Mouse (Mus musculus): Measurements from ENCODE around the gene Celf2. TPM values are rescaled to one million over a fixed set of nuclear protein-coding genes. Genes with fewer than 3 reads are reported as not detected.

The Celf2 gene
- polyA plus RNA-seq, 1 experiment: 68.8 TPM

DNA sequence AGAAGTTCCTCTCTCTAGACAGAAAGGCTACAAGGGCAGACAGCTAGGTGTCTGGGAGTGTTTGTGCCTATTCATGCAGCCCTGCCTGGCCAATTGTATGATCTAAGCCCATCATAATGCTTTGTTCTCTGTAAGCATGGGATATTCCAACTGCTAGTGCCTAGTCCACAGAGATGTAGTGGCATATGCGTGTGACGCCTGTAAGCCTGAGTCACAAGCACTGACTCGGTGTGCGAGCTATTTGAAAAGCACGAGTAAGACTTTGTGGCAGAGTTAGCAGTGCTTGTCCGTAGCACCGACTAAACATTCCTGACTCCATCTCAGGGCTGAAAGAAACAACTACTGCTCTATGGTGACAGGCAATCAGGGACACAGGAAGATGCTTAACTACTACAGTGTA, 960.1 kb downstream of the Celf2 start:
- DNase-seq (ENCODE audit: low read depth): no peak

- DNase-seq (ENCODE audit: low read depth): no peak
Measured at GRCm38 (mm10) chr2:6547139-6547664, 962.2 kb downstream of the Celf2 start.

DNA sequence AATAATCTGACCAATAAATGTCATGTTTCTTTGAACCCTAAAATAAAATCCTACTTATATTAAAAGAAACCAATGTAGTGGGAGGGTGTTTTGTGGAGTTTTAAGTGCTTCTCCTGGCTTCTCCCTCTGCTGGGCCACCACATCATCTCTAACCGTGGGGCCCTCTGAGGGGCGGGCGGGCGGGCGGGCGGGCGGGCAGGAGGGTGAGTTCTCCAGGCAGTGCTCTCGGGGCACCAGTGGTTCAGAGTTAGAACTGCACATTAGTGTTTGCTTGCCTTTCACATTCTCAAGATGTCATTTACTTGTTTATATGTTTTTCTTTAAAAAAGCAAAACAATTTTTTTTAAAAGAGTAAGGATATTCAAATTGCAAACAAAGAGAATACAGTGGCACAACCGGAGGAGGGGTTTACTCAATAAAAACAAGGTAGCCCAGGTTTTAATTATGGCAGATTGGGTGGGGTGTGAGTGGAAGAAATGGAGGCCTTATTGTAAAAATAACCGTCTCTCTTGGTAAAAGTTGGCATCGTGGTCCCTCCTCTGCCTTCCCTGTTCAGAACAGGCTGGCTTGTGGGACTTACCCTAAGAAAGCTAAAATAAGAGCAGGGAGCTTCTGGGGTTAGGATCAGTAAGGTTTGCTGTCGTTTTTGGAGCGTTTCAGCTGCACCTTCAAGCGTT, 962.8 kb downstream of the Celf2 start:
- DNase-seq (ENCODE audit: low read depth): no peak

GRCm38 (mm10) chr2:6545127-6545931, 964.0 kb downstream of the Celf2 start:
- no peak for DNase-seq (ENCODE audit: low read depth)

DNA sequence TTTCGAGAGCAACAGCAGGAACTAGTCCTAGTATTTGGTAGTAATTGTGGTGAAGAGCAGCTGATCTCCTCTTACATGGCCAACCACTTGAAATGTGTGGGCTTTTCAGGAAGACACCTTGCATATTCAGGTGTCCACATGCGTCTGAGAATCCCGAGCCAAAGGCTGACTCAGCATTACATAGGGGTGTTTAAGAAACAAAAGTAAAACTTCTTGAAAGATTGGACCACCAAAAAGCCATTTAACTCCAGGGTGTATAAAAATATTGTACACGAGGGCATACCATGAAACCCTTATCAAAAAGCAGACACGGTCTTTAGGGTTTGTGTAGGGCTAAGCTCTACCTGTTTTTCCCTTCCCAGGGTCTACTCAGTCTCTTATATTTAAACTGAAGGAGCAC, 965.7 kb downstream of the Celf2 start:
- no peak for DNase-seq (ENCODE audit: low read depth)

DNA sequence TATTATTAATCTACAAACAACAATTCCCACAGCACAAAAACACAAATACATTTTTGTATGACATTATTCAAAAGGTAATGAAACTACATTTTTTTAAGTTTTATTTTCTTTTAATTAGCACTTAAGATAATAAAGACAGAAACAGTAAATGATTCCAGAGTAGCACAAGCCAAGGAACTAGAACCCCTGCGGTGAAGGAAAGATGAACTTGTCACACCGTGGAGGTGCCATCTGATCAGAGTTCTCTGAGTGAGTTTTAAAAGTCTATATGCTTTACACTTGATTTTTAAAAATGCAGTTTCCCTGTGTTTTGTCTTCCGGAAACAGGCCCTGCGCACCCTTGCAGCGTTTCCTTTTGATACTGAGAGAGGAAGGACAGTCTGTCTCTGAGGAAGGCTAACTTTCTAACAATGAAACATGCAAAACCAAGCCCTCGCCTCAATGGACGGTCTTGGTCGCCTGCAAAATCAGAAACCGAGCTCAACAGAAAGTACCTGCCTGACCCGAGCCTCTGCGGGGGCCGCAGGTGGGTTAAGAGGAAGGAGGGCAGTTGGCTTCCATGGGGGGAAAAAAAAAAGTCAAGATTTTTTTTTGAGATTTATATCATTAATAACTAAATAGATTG, 966.7 kb downstream of the Celf2 start:
- DNase-seq (ENCODE audit: low read depth): no peak

- no peak for DNase-seq (ENCODE audit: low read depth)
Measured at GRCm38 (mm10) chr2:6540825-6541224, 968.5 kb downstream of the Celf2 start.

- no peak for DNase-seq (ENCODE audit: low read depth)
Measured at GRCm38 (mm10) chr2:6540092-6540491, 969.3 kb downstream of the Celf2 start.

DNA sequence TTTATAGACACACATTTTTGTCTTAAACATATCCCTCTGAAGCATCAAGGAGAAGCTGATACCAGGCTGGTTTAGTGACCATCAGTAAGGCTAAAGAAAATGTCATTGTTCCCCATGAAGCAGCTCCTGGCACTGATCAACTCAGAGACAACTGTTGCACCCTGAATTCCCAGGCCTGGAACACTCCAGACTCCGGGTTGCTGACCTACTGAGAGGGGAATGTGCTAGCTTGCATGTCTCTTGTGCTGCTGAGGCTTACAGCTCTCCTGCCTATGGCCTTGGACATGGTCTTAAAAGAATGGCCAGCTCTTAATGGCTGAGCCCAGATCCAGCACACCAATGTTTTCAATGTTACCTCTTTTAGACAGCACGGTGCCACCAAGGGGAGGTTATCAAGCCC, 970.9 kb downstream of the Celf2 start:
- no peak for DNase-seq (ENCODE audit: low read depth)

DNA sequence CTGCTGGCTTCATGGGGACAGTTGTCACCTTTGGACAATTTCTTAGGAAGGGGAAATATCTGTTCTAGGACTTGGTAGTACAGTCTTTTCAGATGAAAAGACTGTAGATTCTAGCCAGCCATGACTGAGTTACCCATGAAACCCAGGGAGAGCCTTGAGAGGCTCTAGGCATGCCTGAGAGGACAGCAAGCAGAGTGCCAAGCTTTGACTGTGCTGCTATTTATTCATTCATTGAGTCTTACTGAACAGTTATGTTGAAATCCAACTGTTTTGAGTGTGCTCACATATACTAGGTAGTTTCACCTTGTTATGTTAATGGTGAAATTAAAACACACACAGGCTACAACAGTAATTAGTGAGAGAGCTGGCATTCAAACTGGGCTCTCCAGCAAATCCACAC, 971.3 kb downstream of the Celf2 start:
- DNase-seq (ENCODE audit: low read depth): no peak

GRCm38 (mm10) chr2:6537326-6537725, 972.0 kb downstream of the Celf2 start:
- no peak for DNase-seq (ENCODE audit: low read depth)

GRCm38 (mm10) chr2:6536372-6536771, 973.0 kb downstream of the Celf2 start:
- DNase-seq (ENCODE audit: low read depth): no peak

DNA sequence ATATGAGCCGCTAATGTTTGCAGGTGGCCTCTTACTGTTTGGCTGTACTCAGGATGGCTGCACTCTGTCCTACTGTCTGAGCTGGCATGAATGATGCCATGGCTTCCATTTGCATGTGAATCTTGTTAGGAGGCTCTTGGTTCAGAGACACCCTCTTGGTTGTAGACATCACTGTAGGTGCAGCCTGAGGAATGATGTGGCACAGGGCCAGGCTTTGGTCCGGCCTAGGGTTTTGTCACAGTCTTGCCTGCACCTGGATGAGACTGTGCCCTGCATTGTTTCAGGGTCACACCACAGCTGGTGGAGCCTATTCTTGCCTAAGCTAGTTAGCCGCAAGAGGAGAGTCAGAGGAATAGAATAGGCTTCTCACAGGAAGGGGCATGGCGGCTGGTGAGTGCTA, 977.0 kb downstream of the Celf2 start:
- no peak for DNase-seq (ENCODE audit: low read depth)

DNA sequence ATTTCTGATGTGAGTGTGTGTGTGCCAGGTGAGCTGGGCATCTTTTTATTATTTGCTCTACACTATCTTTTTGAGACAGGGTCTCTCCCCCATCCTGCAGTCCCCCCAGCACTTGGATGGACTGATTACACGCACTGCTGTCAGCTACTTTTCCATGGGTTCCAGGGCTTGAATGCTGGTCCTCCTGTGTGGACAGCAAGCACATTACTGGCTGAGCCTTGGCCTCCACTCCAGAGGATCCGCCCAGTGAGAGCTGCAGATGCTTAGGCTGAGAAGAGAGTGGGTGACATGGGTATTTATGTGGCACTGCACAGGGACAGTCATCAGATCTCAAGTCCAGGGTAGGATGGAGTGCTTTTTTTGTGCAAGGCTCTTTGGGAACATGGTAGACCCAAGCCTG, 981.3 kb downstream of the Celf2 start:
- DNase-seq (ENCODE audit: low read depth): no peak

- DNase-seq (ENCODE audit: low read depth): no peak
Measured at GRCm38 (mm10) chr2:6526825-6527224, 982.5 kb downstream of the Celf2 start.

GRCm38 (mm10) chr2:6526311-6526710, 983.1 kb downstream of the Celf2 start:
- DNase-seq (ENCODE audit: low read depth): no peak

GRCm38 (mm10) chr2:6523924-6524300, 985.5 kb downstream of the Celf2 start:
- no peak for DNase-seq (ENCODE audit: low read depth)

DNA sequence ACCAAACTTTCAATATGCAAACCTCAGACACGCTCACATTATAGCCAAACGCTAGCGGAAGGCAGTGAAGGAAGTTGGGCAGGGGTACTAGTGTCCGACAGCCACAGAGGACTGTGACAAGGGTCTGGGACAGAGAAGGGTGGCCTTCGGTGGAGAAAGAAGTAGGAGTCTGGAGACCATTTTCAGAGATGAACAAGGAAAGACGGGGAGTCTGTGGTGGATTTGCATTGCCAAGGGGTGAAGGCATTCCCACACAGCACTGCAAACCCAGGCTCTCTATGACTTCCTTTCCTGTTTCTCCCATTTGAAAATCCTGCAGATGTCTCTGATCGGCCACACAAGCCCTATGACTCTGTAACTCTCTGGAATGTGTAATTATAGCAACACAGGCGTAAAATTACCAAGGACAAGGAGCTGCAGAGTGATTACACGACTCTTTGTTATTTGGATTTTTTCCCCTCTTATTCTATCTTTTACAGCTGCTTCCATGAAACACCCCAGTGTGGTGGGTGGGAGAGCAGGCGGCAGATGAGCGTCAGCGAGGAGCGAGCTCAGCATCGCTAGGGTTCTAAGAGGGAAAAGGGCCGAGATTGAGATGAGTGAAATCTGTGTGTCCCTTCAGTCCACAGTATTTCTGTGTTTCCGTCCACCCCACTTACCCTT, 986.0 kb downstream of the Celf2 start:
- no peak for DNase-seq (ENCODE audit: low read depth)

DNA sequence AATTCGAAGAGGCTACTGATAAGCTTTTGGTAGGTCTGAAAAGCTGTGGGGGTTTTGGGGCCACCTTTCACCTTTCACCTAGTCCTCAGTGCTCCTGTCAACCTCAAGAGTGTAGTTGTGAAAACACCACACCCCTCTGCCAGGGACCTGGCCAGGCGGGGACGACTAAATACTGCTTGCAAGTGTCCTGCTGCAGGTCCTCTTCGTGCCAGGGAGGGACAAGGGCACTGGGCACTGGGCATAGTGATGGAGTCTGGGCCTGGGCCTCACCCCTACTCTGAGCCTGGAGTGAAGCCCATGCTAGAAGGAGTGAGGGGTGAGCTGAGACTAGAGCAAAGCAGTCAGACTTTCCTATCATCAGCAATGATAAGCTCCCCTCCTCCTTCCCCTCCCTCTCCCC, 987.0 kb downstream of the Celf2 start:
- DNase-seq (ENCODE audit: low read depth): no peak

DNA sequence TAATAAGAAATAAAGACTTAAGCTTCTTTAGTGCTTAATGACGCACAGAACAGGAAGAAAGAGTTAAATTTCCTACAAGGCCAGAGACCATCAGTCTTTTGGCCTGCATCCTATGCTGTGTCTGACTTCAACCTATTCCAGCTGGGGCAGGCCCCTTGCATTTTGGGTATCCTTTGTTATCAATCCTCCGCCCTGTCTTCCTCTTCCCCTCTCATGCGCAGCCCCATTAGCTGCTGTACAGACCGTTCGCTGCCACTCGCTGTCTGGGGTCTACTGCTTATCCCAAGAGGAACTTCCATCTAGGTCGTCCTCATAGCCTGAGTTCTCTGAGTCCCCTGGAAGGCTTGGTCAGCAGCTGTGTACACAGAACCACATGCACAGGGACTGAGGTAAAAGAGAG, 996.2 kb downstream of the Celf2 start:
- no peak for DNase-seq (ENCODE audit: low read depth)

GRCm38 (mm10) chr2:6507071-6507470, 1002.3 kb downstream of the Celf2 start:
- no peak for DNase-seq (ENCODE audit: low read depth)

Data from gonadal fat pad, adult 2 months (tissue).